Mouse (Mus musculus) layer of hippocampus, adult 18-20 months (tissue): Measurements from ENCODE around the gene Retn. TPM values are rescaled to one million over a fixed set of nuclear protein-coding genes. Genes with fewer than 3 reads are reported as not detected.

Experiments used
- DNase-seq, 2 experiments: peaks; one replicate each; pipeline ENCODE4 v3.0.0; 2022; ENCODE audit warnings: low spot score in 2 of 2
- total RNA-seq, 2 experiments: library from RNA; stranded (reverse); gene quantifications; 2 replicates each; pipeline ENCODE4 v1.2.3; 2021

Gene Retn
- total RNA-seq, 2 experiments from 2014 or later, result 0.74 to 0.79 TPM

DNA sequence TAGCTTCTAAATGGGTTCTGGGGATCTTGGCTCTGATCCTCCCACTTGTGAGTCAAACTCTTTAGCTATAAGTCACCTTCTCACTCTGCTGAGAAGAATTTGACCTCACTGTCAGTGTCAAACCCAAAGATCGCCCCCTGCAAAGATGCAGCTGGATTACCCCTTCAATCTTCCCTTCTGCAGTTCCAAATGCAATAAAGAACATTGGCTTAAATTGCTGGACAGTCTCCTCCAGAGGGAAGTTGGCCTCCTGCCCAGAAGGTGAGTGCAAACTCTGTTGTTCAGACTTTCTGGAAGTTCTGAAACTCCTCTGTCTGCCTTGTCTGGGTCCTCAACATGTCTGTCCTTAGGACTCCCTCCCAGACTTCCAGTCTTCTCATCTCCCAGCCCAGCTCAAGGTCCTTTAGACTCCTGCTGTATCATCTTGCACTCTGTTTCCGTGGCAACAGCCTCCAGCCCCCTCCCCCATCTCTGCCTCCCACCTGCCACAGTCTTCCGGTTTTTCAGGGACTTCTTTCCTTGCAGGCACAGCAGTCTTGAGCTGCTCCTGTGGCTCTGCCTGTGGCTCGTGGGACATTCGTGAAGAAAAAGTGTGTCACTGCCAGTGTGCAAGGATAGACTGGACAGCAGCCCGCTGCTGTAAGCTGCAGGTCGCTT is 1.3 kb downstream of the Retn start:
- DNase-seq, result peak in 1 of 2 experiments; percentile 21

DNA sequence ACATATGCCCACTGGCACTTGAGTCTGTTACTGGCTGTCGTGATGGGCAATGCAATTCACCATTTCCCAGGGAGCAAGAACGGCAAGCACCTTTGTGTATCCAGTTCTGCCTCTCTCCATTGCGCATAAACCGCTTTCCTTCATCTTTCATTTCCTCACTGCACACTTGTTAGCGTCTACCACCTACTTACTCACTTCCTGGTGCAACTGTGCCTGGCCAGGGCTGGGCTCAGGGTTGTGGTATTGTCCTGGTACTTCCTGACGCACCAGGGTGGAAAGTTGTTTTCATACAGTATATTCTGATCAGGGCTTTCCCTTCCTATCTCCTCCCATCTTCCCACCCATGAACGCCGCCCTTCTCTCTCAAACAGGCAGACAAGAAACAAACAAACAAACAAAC is 5.3 kb downstream of the Retn start:
- no peak for DNase-seq

DNA sequence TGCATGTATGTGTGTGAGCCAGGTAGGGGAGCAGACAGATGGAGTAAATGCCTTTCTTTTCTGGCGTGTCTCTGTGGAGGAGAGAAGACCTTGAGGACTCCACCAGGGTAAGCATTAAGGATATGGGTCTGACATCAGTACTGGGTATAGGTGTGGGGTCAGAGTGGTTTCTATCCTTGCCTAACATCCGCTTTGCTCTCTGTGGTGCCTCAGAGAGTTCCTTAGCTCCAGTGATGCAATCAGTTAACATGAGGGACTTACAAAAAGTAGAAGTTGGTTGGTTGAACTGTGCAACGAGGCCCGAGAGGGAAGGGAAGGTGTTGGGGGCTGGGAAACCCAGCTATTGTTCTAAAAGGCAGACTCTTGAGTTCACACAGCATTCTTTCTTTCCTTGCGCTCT is 8.8 kb downstream of the Retn start:
- DNase-seq, result no peak

DNA sequence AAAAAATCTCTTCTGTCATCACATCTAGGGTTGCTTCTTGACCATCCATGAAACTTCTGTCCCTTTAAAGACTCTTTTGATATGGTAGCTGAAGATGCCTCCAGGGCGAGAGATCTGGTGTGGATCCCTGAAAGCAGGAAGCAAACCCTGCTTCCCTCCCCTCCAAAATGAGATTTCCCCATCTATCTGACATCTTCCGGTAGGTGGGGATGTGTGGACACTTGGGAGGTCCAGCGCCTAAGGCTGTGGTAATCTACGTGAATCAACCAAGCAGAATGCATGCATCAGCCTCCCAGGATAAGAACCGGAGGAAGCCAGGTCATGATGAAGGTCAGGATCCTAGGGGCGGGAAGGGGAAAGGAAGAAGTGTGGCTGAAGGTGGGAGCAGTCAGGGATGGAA is 9.9 kb downstream of the Retn start, which contains the start of gene Mcemp1:
Gene Mcemp1 (plus strand): TSS at position 248 of the 400 bp plus-strand sequence.
- DNase-seq, result no peak

DNA sequence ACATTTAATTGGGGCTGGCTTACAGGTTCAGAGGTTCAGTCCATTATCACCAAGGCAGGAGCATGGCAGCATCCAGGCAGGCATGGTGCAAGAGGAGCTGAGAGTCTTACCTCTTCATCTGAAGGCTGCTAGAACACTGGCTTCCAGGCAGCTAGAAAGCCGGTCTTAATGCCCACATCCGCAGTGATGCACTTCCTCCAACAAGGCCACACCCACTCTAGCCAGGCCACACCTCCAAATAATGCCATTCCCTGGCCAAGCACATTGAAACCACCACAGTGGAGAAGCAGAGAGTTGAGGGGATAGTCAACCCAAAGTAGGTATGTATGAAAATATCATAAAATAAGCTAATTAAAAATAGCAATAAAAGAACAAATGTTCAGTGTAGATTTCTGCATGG is 14.8 kb downstream of the Retn start:
- DNase-seq, result no peak

DNA sequence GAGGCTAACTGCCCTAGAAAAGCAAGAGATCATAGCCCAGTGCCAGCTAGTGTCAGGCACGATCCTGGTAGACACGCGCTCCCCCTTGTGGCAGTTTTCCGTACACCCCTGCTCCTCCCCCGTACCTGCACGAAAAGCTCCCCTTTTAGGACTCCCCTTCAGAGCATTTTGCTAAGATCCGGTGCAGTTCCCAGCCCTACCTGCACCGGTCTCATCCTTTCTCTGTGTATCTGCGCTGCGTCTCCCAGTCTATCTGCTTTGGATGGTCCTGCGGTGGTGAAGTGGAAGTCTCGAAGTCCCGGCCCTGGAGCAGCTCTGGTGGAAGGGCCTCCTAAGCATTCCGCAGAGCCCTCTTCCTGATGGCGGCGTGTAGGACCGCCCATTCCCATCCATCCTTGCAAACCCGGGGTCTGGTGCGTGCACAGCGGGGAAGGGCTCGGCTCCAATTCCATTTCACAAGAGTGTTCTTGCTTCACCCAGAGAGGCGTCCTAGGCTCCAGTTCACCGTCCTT is 16.5 kb downstream of the Retn start, which contains the start of gene Fcor:
Gene Fcor (minus strand): TSS at position 383 of the 512 bp plus-strand sequence.
- DNase-seq, result peak; percentile 86 to 96

DNA sequence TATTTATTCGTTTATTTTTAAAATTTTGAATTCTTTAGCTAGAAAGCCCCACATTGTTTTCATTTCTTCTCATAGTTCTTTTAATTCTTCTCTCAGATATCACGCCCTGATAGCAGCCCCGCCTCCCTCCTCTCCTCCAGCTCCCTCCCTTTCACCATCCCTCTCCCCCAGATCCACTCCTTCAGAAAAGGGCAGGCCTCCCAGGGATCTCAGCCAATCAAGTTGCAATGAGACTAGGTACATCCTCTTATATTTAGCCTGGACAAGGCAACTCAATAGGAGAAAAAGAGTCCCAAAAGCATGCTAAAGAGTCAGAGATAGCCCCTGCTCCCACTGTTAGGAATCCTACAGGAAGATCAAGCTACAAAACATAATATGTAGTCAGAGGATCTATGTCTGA is 19.1 kb downstream of the Retn start:
- DNase-seq, result no peak

DNA sequence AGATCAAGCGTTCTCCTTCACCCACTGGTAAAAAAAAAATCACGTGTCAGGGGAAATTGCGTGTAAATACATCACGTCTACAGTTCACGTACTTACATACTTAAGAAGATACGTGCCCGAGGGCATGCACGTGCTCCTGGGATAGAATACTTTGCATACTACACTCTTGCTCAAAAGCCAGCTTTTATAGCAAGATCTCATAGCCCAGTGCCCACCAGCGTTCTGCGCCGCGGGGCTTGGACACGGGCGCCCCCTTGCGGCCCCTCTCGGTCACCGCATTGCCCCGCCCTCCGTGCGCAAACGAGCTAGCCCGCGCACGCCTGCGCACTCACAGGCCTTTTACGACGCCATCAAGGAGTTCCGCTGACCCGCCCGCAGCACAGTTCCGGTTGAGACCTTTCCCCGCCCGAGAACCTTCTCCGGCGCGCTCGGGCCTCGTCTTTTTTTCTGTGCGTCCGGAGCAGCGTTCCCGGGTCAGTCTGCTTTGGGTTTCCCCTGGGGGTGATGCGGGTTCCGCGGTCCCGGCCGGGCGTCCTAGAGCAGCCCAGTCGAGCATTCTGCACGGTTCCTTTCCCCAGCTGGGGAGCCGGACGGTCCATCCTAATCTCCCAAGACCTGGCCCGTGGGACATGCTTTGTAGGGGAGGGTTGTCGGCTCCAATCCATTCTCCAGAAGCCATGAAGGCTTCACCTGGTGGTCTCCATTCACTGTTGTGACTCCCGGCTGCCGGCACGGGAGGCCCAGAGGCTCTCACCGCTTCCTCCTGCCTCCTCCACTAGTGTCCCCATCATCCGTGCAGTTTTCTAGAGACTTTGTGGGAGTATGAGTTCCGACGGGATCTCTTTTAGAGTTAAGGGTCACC is 20.8 kb downstream of the Retn start, which contains the start of gene Trappc5:
Gene Trappc5 (plus strand): TSS at position 169 of the 862 bp plus-strand sequence.
- DNase-seq, result peak; percentile 94 to 98

DNA sequence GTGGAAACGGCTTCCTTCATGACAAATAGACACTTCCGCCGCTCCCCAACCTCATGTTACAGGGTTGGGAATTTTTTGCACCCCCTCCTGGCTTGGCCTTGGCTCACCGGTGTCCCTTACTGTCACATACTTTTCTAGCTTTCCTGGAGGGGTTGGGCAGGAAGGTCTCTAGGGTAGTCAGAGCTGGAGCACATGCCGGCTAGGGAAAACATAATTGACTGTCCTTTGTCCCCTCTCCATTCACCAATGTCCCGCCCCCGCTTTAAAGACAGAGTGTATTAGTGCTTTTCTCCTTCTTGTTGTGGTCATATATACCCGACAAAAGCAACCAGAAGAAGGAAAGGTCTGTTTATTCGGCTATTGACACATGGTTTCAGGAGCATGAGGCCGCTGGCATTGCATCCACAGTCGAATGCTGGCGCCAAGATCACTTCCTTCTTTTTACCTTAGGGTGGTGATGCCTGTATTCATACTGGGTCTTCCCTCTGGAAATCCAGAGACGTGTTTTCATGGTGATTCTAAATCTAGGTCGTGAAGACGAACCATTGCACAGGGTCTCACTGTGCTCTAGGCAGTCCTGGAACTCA is 21.5 kb downstream of the Retn start:
- DNase-seq, result no peak

DNA sequence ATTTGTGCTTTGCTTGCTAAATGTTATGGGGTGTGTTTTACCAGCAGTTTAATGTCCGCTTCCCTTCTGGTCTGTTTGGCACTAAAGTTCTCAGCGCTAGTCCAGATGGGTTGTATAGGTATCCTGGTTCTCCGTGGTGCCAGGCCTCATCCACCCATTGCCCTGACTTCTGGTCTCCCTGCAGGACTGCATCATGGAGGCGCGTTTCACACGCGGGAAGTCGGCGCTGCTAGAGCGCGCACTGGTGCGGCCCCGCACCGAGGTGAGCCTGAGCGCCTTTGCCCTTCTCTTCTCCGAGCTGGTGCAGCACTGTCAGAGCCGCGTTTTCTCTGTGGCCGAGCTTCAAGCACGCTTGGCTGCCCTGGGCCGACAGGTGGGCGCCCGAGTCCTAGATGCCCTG is 23.3 kb downstream of the Retn start:
- DNase-seq, result no peak

DNA sequence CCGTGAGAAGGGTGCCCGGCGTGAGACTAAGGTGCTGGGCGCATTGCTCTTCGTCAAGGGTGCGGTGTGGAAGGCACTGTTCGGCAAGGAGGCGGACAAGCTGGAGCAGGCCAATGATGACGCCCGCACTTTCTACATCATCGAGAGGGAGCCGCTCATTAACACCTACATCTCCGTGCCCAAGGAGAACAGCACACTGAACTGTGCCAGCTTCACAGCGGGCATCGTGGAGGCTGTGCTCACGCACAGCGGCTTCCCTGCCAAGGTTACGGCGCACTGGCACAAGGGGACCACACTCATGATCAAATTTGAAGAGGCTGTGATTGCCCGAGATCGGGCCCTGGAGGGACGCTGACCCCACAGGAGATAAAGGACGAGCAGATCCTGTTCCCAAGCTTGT is 23.7 kb downstream of the Retn start:
- DNase-seq, result no peak

DNA sequence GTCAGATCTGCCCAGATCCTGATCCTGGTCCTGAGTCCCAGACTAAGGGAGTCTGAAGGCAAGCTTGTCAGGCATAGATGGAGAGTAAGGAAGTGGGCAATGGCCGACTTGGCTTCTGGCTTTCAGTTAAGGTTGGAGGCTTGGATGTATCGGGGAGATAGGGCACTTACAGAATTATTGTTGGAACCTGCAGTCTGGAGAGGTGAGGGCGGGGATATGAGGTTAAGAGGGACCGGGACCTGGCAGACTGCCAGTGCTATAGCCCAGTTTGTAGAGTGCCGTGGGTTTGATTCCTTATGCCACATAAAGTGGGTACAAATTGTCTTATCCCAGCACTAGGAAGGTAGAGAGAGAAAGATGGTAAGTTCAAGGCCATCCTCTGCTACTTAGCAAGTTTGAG is 24.1 kb downstream of the Retn start:
- DNase-seq, result no peak

DNA sequence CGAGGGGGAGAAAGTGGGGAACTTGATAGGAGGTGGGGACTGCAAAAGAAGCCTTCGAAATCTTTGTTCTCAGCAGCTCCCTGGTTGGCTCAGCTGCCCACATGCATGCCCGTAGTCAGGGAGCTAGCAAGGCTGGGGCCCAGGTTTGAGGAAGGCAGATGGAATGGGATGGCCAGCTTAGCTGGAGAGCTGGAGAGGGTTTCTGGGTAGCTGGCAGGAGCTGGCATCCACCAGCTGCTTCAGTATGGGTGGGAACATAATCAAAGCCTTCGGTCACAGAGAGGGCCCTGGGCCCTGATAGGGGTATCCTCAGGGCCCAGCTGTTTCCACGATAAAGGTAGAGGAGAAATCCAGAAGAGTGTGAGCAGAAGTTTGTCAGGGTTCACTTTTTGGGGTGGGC is 26.9 kb downstream of the Retn start:
- no peak for DNase-seq

DNA sequence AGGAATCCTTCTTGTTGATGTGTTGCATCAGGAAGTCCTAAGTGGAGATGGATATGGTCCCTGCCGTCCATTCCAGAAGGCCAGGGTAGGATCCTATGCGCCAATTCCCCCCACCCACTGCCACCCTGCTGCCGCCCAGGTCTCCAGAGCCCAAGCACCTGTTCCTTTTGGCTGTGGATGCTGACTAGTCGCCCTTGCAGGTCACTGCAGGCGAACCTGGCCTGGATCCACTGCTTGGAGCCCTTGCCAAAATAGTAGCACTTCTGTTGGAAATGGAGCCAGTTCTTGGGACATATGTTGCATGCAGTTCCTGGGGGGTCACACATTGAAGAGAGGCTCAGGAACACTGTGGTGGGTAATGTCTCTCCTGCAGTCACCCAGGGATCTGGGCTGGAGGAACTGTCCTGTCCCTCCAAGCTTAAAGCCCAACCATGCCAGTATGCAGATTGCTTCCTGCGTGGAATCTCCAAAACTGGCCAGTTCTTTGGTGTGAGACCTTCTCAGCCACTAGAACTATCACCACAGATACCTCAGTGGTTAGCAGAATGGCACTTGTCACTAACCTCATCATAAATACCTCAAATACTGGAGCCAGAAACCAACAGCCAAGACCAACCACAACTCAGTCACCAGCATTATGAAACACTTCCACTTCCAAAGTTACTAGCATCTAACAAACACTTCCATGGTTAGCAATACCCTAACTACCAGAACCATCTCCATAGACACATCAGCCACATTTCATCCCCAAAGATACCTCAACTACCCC is 28.0 kb downstream of the Retn start:
- DNase-seq, result no peak

DNA sequence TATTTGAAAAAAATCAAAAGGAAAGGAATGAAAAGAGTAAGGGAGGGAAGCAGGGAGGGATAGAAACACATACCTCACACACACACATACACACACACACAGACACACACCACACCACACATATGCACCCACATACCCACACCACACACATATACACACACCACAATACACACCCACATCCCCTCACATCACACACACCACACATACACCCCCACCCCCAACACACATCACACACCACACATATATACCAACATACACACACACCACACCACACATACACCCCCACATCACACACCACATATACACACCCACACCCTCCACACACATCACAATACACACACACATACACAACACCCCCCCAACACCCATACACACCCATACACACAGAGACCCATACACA is 29.0 kb downstream of the Retn start:
- DNase-seq, result no peak

DNA sequence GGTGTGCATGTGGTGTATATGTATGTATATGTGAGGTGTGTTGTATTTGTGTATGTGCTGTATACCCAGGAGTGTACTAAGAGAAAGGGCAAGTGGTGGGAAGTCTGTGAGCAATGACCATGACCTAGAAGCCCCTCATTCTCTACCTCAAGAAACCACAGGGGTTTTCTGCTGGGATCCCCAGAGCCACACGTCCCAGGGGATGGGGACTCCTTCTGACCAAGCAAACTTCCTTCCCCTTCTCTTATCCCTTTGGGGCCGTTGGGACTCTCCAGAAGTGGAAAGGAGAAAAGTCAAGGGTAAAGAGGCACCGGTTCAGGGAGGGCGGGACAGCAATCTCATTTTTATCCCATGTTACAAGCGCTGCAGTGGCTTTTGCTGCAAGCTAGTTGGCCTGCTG is 29.9 kb downstream of the Retn start:
- DNase-seq, result no peak

DNA sequence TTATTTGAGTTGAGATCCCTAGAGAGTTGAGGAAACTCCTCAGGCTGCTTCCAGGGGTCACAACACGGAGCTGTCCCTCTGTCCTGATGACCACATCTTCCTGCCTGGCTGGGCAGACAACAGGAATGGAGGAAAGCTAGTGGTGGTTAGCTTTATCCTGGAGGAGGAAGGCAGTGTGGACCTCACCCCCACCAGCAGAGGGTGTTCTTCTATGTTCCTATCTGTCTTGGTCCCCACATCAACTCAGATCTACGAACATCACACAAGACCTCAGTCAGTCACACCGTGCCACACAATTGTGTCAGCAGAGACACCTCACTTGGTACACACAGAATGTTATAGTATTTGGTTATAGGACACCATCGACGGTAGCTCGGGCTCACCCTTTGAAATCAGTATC is 32.0 kb downstream of the Retn start:
- no peak for DNase-seq

DNA sequence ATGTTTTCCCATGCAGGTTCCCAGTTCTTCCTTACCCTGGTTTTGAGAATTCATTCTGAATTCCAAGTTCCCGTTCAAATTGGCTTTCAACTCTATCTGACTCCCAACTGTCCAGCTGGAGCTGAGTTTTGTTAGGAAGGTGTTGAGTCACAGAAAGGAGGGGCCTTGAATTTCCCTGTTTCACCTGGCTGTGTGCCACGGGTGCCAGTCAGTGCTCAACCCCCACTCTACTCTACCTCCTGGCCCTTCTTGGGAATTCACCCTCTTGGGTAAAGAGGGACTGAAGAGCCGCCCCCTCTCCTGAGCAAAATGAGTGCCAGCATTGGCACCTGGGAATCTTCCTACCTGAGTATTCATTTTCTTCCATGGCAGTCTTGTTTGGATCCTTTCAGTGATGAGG is 35.2 kb downstream of the Retn start:
- no peak for DNase-seq

DNA sequence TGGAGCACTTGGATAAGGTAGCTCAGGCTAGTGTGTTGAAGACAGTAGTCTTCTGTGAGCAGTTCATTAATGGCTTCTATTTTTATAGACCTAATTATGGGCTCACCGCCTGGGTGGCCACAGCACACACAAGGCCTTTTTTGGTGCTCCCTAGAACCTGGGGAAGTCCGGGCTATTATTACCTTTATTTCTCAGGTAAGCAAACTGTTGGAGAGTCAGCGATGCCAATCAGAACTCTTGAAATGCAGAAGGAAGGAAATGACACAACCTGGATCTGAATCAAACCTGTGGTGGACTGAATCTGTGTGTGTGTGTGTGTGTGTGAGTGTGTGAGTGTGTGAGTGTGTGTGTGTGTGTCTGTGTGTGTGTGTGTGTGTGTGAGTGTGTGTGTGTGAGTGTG is 38.6 kb downstream of the Retn start, which contains the start of gene Fcer2a:
Gene Fcer2a (minus strand): TSS at position 55 of the 400 bp plus-strand sequence.
- no peak for DNase-seq

DNA sequence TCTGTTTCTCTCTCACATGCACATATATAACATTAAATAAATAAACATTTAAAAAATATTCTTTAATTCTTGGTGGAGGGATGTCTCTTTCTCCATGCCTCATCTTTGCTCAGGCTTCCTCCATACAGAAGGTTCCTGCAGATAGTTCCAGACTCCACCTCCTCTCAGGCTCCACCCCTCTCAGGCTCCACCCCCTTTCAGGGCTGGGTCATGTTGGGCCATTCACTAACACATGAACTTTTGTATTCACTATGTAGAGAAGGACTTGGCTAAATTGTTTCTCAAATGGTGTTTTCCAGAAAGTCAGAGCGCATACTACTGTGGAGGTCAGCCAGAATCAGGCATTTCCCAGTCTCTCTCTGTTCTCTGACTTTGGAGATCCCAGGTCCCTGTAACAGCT is 45.9 kb downstream of the Retn start:
- no peak for DNase-seq

DNA sequence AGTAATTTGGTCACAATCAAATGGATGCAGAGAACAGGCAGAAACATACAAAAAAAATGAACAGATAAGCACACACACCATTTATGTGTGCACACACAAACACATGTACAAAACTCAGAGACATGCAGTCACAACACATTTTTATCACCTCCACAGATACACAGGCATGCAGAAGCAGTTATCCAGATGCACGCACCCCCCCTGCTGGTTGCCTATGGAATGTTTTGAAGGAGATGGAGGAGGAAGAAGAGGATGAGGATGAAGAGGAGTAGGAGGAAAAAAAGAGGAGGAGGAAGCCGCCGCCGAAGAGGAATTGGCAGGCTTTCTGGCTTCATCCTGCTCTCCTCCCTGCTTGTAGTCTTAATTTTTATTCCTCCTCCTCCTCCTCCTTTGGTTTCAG is 50.1 kb downstream of the Retn start:
- DNase-seq, result peak in 1 of 2 experiments; percentile 55
